Mouse (Mus musculus) embryonic facial prominence, embryonic 14.5 days (tissue): ENCODE results near the gene Gorasp1. TPM values are rescaled to one million over a fixed set of nuclear protein-coding genes. Genes with fewer than 3 reads are reported as not detected.

Source experiments
- ATAC-seq: fragments of 200-750 bp; cut with Nextera tagmentation; 2 replicates; pipeline ENCODE4 v1.8.0; 2017; ENCODE audit warnings: low read depth, moderate number of reproducible peaks, moderate TSS enrichment
- DNase-seq: peaks from one replicate; pipeline ENCODE4 v3.0.0-alpha.2; 2015; ENCODE audit warnings: low spot score
- H3K27ac ChIP-seq: fragments of 300-500 bp; sonication (generic); replicated peaks from 2 replicates; pipeline ENCODE4 v1.5.1; 2014; ENCODE audit warnings: low read depth, mild to moderate bottlenecking, low read length, moderate library complexity
- H3K27me3 ChIP-seq: fragments of 300-500 bp; sonication (generic); replicated peaks from 2 replicates; pipeline ENCODE4 v1.6.1; 2014; ENCODE audit warnings: low read length; ENCODE audit not compliant: control insufficient read depth, insufficient read depth
- H3K36me3 ChIP-seq: fragments of 300-500 bp; sonication (generic); 2 replicates; pipeline ENCODE4 v1.6.1; 2014; ENCODE audit warnings: low read length, mixed read lengths; ENCODE audit not compliant: control insufficient read depth, insufficient read depth
- H3K4me1 ChIP-seq: fragments of 300-500 bp; sonication (generic); 2 replicates; pipeline ENCODE4 v1.6.1; 2014; ENCODE audit warnings: antibody characterized with exemption, low read length; ENCODE audit not compliant: control insufficient read depth, insufficient read depth
- H3K4me2 ChIP-seq: fragments of 300-500 bp; sonication (generic); 2 replicates; pipeline ENCODE4 v1.6.1; 2014; ENCODE audit warnings: low read depth, mild to moderate bottlenecking, low read length, moderate library complexity, mixed read lengths
- H3K4me3 ChIP-seq: fragments of 300-500 bp; sonication (generic); 2 replicates; pipeline ENCODE4 v1.5.1; 2014; ENCODE audit warnings: low read depth, mild to moderate bottlenecking, low read length
- H3K9ac ChIP-seq: fragments of 300-500 bp; sonication (generic); 2 replicates; pipeline ENCODE4 v1.6.1; 2014; ENCODE audit warnings: low read depth, mild to moderate bottlenecking, low read length, moderate library complexity, mixed read lengths
- H3K9me3 ChIP-seq: fragments of 300-500 bp; sonication (generic); 2 replicates; pipeline ENCODE4 v1.6.1; 2016; ENCODE audit warnings: low read length; ENCODE audit not compliant: control insufficient read depth
- WGBS: fragments of 180-500 bp; shearing (Covaris S2); extraction: QIAGEN DNeasy Blood & Tissue Kit; methylation state at CpG from one replicate; pipeline ENCODE4 v1.1.7; 2014; 5-methylcytosine and 5-hydroxymethylcytosine counted together
- polyA plus RNA-seq: library from polyadenylated mRNA; unstranded; fragments of >200 nt; fragmentation: Nextera tagmentation; extraction: Ambion mirVana; gene quantifications from 2 replicates; pipeline ENCODE4 v1.2.1, GENCODE M21; 2014

Gene Gorasp1
- polyA plus RNA-seq, 1 experiment from 2014 or later: 29.9 TPM

GRCm38 (mm10) chr9:119932358-119932757 is 5.0 kb downstream of the Gorasp1 start:
- H3K27me3 ChIP-seq: no peaks in the 10 kb centered on the region
- H3K9me3 ChIP-seq: no peaks in the 10 kb centered on the region
- DNase-seq (no peak), ATAC-seq (no peak)
- no peak overlapping the region for H3K27ac ChIP-seq
- H3K4me1 ChIP-seq: peaks cover 8% of the 10 kb centered on the region
- H3K9ac ChIP-seq: no peak overlapping the region
- peaks cover 54% of the 10 kb centered on the region for H3K36me3 ChIP-seq
- WGBS: 85% methylated on average over 12 of the region's 12 CpGs
- H3K4me3 ChIP-seq: no peak overlapping the region
- no peak overlapping the region for H3K4me2 ChIP-seq

DNA sequence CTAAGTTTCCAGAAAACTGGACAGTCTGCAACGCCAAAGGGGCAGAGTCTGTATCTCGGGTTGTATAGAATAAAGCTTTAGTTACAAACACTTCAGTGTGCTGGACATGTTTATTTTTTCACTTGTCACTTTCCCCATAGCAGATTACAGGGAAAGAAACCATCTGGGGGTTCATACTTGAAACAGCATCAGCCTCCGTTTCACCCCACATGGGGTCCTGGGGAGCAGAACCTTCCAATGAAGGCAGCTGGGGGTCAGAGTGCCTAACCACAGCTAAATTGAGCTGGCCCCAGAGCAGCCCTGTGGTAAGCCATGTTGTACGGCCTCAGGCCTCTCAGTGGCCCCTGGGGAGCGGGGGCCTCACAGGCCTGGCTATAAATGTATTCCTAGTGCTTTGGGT is 10.9 kb downstream of the Gorasp1 start:
- no peak for ATAC-seq
- no peak overlapping the region for H3K27ac ChIP-seq
- no peaks in the 10 kb centered on the region for H3K27me3 ChIP-seq
- H3K4me2 ChIP-seq: no peak overlapping the region
- WGBS: 60% methylated on average over 5 of the region's 5 CpGs
- no peak overlapping the region for H3K4me3 ChIP-seq
- DNase-seq: no peak
- no peaks in the 10 kb centered on the region for H3K4me1 ChIP-seq
- no peak overlapping the region for H3K9ac ChIP-seq
- no peaks in the 10 kb centered on the region for H3K9me3 ChIP-seq
- peaks cover 94% of the 10 kb centered on the region for H3K36me3 ChIP-seq

DNA sequence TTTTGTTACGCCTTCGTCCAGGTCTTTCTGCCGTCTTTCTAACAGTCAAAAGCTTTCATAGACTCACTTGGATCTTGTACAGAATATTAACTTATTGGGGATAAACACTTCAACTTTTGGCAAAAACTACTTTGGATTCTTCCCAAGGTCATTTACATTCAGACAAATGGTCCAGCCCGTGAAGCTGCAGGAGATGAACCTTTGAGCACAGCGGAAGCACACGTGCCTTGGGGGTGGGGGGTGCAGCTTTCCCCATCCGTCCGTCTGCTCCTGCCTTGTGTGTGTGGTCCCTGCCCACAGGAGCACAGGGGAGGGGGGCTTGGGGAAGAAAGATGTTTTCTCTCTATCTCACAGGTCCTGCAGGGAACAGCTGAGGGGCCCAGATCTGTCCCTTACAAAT is 11.6 kb downstream of the Gorasp1 start:
- no peak for ATAC-seq
- 66% methylated on average over 8 of the region's 8 CpGs for WGBS
- Histone ChIP-seq H3K9ac (no peak overlapping the region), H3K4me3 (no peak overlapping the region), H3K9me3 (no peaks in the 10 kb centered on the region), H3K4me2 (no peak overlapping the region), H3K36me3 (peaks cover 94% of the 10 kb centered on the region), H3K27me3 (no peaks in the 10 kb centered on the region), H3K4me1 (no peaks in the 10 kb centered on the region), H3K27ac (no peak overlapping the region)
- DNase-seq: no peak

DNA sequence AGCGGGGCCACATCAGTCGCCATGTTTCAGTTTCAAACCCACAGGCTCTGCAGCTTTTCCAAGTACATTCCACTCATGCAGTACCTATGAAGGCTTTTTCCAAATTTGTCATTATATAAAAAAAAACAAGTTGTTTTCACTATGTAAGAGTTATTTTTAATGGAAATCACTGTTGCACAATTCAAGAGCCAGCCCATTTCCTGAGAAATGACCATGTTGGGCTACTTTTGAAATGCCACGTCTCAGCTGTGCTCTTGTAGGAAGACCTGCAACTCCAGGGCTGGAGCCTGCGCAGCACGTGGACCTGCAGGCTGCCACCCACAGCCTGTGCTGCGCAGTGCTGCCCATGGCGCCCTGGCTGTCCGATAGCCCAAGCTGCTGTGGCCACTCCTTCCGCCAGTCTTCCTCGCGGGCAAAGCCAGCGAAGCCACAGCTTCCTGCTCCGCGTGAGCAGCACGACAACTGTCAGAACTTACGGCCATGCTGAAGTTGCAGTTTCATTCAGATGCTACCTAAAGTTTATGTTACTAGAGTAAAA is 12.2 kb downstream of the Gorasp1 start:
- ATAC-seq: no peak
- WGBS: 90% methylated on average over 16 of the region's 16 CpGs
- Histone ChIP-seq H3K4me1 (no peaks in the 10 kb centered on the region), H3K9me3 (no peaks in the 10 kb centered on the region), H3K27me3 (no peaks in the 10 kb centered on the region), H3K36me3 (peaks cover 94% of the 10 kb centered on the region), H3K4me2 (no peak overlapping the region), H3K27ac (no peak overlapping the region), H3K4me3 (no peak overlapping the region), H3K9ac (no peak overlapping the region)
- no peak for DNase-seq

DNA sequence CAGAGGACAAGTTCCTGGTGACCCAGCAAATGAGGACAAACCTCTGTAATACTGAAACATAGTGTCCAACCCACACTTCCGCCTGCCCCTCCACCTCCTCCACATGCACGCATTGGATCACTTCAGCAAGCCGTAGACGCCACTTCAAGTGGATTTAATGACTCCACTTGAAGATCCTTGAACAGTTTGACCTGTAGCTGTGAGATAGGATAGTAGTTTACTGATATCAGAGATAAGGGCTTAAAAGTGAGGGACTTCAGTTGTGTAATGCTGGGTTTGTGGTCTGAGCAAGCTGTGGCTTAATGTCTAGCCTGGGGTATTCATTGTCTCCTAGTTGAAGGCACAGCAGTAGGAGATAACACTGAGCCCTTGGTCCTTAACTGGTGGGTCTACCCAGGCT is 13.9 kb downstream of the Gorasp1 start:
- Histone ChIP-seq H3K4me1 (no peaks in the 10 kb centered on the region), H3K9me3 (no peaks in the 10 kb centered on the region), H3K4me3 (no peak overlapping the region), H3K27ac (no peak overlapping the region), H3K9ac (no peak overlapping the region), H3K4me2 (no peak overlapping the region), H3K27me3 (no peaks in the 10 kb centered on the region), H3K36me3 (peaks cover 94% of the 10 kb centered on the region)
- 92% methylated on average over 4 of the region's 4 CpGs for WGBS
- ATAC-seq: no peak
- DNase-seq: no peak

- Histone ChIP-seq H3K4me3 (no peak overlapping the region), H3K36me3 (peaks cover 90% of the 10 kb centered on the region)
- 93% methylated on average over 1 of the region's 1 CpGs for WGBS
These were observed 17.5 kb downstream of the Gorasp1 start for GRCm38 (mm10) chr9:119919858-119920257.

DNA sequence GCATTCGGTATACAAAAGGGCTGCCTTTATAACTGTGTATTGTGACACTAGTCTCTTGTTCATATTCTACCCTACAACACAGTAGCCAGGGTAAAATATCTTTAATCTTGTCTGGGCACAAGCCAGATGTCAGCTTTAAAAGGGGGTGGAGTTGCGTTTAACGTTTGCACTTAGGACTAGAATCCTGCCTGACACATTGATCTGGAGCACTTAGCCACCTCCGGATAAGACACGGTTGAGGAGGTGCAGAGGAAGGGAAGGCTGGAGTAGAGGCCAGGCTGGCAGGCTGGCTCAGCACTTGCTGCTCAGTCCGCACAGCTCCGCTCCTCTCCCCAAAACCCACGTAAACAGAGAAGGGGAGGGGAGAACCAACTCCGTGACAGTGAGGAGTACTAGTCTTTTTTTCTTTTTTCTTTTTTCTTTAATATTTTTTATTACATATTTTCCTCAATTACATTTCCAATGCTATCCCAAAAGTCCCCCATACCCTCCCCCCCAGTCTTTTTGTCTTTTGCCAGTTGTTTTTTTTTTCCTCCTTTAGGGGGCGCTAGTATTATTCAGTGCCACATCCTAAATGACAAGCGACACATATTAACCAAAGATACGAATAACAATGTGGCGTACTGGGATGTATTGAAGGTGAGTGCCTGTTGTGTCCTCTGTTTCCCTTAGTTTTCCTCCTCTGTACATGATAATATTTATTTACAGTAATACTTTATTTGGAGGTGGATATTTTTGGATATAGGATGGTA is 24.1 kb downstream of the Gorasp1 start:
- no peak for ATAC-seq
- Histone ChIP-seq H3K36me3 (peaks cover 91% of the 10 kb centered on the region), H3K9ac (no peak overlapping the region), H3K27ac (no peak overlapping the region), H3K4me2 (no peak overlapping the region), H3K27me3 (no peaks in the 10 kb centered on the region), H3K4me3 (no peak overlapping the region), H3K9me3 (no peaks in the 10 kb centered on the region), H3K4me1 (no peaks in the 10 kb centered on the region)
- no peak for DNase-seq
- WGBS: 73% methylated on average over 13 of the region's 13 CpGs

More at GRCm38 (mm10) chr9:119919858-119920257, 17.5 kb downstream of the Gorasp1 start:
- Histone ChIP-seq H3K27me3 (no peaks in the 10 kb centered on the region), H3K9ac (no peak overlapping the region), H3K27ac (no peak overlapping the region), H3K4me1 (no peaks in the 10 kb centered on the region), H3K9me3 (no peaks in the 10 kb centered on the region), H3K4me2 (no peak overlapping the region)
- DNase-seq (no peak), ATAC-seq (no peak)

GRCm38 (mm10) chr9:119909931-119910330 is 27.4 kb downstream of the Gorasp1 start:
- ATAC-seq (no peak), DNase-seq (no peak)
- Histone ChIP-seq H3K4me1 (no peaks in the 10 kb centered on the region), H3K9me3 (no peaks in the 10 kb centered on the region), H3K4me3 (no peak overlapping the region), H3K27me3 (no peaks in the 10 kb centered on the region), H3K36me3 (peaks cover 96% of the 10 kb centered on the region), H3K4me2 (no peak overlapping the region), H3K9ac (no peak overlapping the region), H3K27ac (no peak overlapping the region)
- 96% methylated on average over 3 of the region's 3 CpGs for WGBS

- no peak for DNase-seq
- Histone ChIP-seq H3K27ac (no peak overlapping the region), H3K4me2 (no peak overlapping the region), H3K4me3 (no peak overlapping the region), H3K27me3 (no peaks in the 10 kb centered on the region), H3K9ac (no peak overlapping the region), H3K9me3 (no peaks in the 10 kb centered on the region), H3K36me3 (peaks cover 96% of the 10 kb centered on the region), H3K4me1 (no peaks in the 10 kb centered on the region)
- WGBS: 86% methylated on average over 3 of the region's 3 CpGs
- no peak for ATAC-seq
These were observed 28.7 kb downstream of the Gorasp1 start for GRCm38 (mm10) chr9:119908708-119909107.
